Mouse (Mus musculus): ENCODE results near the gene Msi2. TPM values are rescaled to one million over a fixed set of nuclear protein-coding genes. Genes with fewer than 3 reads are reported as not detected.
A peak's percentile ranks its signal among the peaks of the same experiment; 100 is the strongest.

The Msi2 gene
- polyA plus RNA-seq, 1 experiment from 2014 or later = 33.1 TPM

DNA sequence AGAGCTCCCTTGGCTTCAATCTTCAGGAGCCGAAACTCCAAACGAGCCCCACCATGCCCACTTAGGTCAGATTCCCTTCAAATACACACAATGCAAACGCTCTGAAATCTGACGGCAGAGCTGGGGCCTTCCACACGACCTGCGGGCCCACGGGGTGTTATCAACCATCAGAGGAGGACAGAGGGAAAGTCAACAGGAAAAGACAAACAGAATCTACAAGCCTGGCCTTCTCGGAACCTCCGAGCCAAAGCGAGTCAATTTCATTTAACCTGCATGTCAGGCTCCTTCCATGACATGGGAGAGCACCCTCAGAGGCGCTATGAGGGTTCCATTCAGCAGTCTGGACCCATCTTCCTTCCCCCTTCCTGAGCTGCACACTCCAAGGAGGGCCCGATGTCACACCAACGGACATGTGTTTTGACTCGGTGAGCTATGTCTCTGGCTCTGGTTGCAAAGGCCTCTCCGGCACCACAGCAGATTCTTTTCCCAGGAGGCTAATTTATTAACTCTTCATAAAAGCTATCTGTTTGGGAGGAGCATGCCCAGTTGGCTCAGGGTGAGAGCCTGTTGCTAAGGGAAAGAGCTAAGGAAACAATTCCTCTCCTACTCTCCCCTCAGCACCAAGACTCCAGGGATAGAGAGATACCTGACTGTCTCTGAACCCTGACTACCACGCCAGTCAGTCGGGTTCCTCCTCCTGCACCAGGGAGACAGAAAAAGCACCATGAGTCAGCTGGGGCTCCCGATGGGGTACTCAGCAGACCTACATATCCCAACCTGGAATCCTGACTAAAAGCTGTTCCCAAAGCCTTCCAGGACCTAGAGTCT, 42.6 kb downstream of the Msi2 start:
- no peaks in the 10 kb centered on the region for H3K27me3 ChIP-seq (ENCODE audit: control insufficient read depth, insufficient read depth, low read length)
- 82% methylated on average over 18 of the region's 18 CpGs for WGBS
- no peak overlapping the region for H3K4me3 ChIP-seq (replicated peaks; ENCODE audit: low read depth, low read length)
- H3K27ac ChIP-seq (replicated peaks; ENCODE audit: low read depth, low read length) = peak overlapping the region; percentile 33; the same call in 1 of the 2 replicates
- ATAC-seq (ENCODE audit: low FRiP score, low TSS enrichment) = no peak
- no peaks in the 10 kb centered on the region for H3K9me3 ChIP-seq (ENCODE audit: control insufficient read depth, low read length)
- peaks cover 48% of the 10 kb centered on the region for H3K36me3 ChIP-seq (ENCODE audit: control insufficient read depth, insufficient read depth, low read length)
- no peak for DNase-seq
- H3K4me2 ChIP-seq (ENCODE audit: low read length) = no peak overlapping the region
- peaks cover 15% of the 10 kb centered on the region for H3K4me1 ChIP-seq (ENCODE audit: control insufficient read depth, insufficient read depth, low read length)
- no peak overlapping the region for H3K9ac ChIP-seq (replicated peaks; ENCODE audit: low read length)

DNA sequence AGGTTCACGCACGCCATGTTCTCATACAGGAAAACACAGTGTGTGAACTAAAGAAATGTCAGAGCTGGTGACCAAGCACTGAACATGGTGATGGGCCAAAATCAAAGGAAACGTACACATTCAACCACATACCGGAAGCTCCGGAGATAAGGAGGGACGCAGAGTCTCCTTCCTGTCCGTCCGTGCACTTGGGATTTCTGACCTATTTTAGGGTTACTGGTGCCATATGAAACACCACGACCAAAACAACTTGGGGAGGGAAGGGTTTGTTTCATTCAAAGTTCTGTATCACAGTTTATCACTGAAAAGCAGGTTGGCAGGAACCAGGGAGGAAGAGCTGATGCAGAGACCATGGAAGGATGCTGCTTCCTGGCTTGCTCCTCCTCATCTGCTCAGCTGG, 44.2 kb downstream of the Msi2 start:
- Histone ChIP-seq H3K9me3 (ENCODE audit: control insufficient read depth, low read length) (no peaks in the 10 kb centered on the region), H3K9ac (replicated peaks; ENCODE audit: low read length) (no peak overlapping the region), H3K4me3 (replicated peaks; ENCODE audit: low read depth, low read length) (no peak overlapping the region), H3K27ac (replicated peaks; ENCODE audit: low read depth, low read length) (no peak overlapping the region), H3K36me3 (ENCODE audit: control insufficient read depth, insufficient read depth, low read length) (peaks cover 53% of the 10 kb centered on the region), H3K4me1 (ENCODE audit: control insufficient read depth, insufficient read depth, low read length) (peaks cover 13% of the 10 kb centered on the region), H3K4me2 (ENCODE audit: low read length) (no peak overlapping the region), H3K27me3 (ENCODE audit: control insufficient read depth, insufficient read depth, low read length) (no peaks in the 10 kb centered on the region)
- WGBS = 96% methylated on average over 9 of the region's 9 CpGs
- DNase-seq (no peak), ATAC-seq (ENCODE audit: low FRiP score, low TSS enrichment) (no peak)

DNA sequence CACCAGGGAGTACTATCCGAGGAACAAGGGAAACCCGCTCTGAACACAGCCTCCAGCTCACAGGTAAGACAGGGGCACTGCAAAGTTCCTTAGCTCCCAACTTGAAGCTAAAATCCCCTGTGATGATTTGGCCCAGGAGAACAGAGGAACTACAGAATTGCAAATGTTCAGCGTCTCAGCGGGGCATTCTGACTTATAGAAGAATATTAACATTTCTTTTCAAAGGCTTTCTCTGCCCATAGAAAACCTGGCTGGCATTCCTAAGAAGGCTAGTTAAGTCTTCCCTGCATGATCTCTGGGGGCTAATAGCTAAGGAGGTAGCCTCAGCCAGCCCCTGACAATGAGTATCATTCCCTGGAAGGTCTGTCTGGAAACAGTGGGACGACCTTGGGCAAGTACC, 47.4 kb downstream of the Msi2 start:
- Histone ChIP-seq H3K27me3 (ENCODE audit: control insufficient read depth, insufficient read depth, low read length) (no peaks in the 10 kb centered on the region), H3K27ac (replicated peaks; ENCODE audit: low read depth, low read length) (no peak overlapping the region), H3K9ac (replicated peaks; ENCODE audit: low read length) (no peak overlapping the region), H3K36me3 (ENCODE audit: control insufficient read depth, insufficient read depth, low read length) (peaks cover 70% of the 10 kb centered on the region), H3K4me1 (ENCODE audit: control insufficient read depth, insufficient read depth, low read length) (peaks cover 16% of the 10 kb centered on the region; the same call in 1 of the 2 replicates), H3K4me3 (replicated peaks; ENCODE audit: low read depth, low read length) (no peak overlapping the region), H3K4me2 (ENCODE audit: low read length) (no peak overlapping the region), H3K9me3 (ENCODE audit: control insufficient read depth, low read length) (no peaks in the 10 kb centered on the region)
- ATAC-seq (ENCODE audit: low FRiP score, low TSS enrichment) (no peak), DNase-seq (peak; percentile 34)
- WGBS = 56% methylated on average over 5 of the region's 5 CpGs

DNA sequence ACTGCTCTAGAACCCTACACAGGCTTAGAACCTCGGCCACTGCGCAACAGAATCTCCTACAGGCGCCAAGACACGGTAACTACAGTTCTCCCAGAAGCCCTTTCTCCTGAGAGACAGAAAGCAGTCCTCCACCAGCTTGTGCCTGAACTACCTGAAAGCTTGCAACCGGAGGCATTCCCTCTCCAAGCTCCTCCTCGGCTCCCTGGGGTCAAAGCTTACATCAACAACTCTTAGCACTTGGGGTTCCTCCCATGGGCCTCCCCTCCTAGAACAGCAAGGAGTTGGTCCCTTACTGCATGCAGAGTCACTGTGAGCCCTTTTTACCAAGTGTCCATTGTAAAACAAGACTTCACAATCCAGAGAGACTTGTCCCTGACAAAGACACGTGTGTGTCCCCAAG, 49.2 kb downstream of the Msi2 start:
- H3K27me3 ChIP-seq (ENCODE audit: control insufficient read depth, insufficient read depth, low read length) = no peaks in the 10 kb centered on the region
- no peak overlapping the region for H3K4me2 ChIP-seq (ENCODE audit: low read length)
- DNase-seq (no peak), ATAC-seq (ENCODE audit: low FRiP score, low TSS enrichment) (no peak)
- peaks cover 53% of the 10 kb centered on the region for H3K36me3 ChIP-seq (ENCODE audit: control insufficient read depth, insufficient read depth, low read length)
- 92% methylated on average over 7 of the region's 7 CpGs for WGBS
- H3K4me1 ChIP-seq (ENCODE audit: control insufficient read depth, insufficient read depth, low read length) = peaks cover 33% of the 10 kb centered on the region
- H3K9me3 ChIP-seq (ENCODE audit: control insufficient read depth, low read length) = no peaks in the 10 kb centered on the region
- H3K9ac ChIP-seq (replicated peaks; ENCODE audit: low read length) = no peak overlapping the region
- H3K4me3 ChIP-seq (replicated peaks; ENCODE audit: low read depth, low read length) = no peak overlapping the region
- H3K27ac ChIP-seq (replicated peaks; ENCODE audit: low read depth, low read length) = no peak overlapping the region

DNA sequence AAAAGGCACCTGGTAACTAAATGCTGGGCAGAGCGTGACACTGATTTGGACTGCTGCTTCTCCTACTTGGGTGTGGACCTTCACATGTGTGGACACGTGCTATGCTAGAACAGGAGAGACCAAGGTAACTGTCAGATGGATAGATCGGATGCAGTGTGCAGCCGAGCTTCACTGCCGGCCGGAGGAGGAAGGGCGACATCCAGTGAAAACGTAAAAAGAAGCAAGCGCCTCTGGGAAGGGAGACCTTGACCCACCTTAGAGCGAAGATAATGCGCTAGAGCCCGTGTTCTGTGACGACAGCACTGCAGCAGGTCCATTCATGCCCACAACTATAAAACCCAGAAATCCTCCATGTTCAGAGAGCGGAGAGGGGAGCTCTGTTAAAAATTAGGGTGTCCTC, 50.0 kb downstream of the Msi2 start:
- Histone ChIP-seq H3K4me3 (replicated peaks; ENCODE audit: low read depth, low read length) (no peak overlapping the region), H3K36me3 (ENCODE audit: control insufficient read depth, insufficient read depth, low read length) (peaks cover 59% of the 10 kb centered on the region), H3K9ac (replicated peaks; ENCODE audit: low read length) (no peak overlapping the region), H3K4me2 (ENCODE audit: low read length) (no peak overlapping the region), H3K27me3 (ENCODE audit: control insufficient read depth, insufficient read depth, low read length) (no peaks in the 10 kb centered on the region), H3K9me3 (ENCODE audit: control insufficient read depth, low read length) (no peaks in the 10 kb centered on the region), H3K27ac (replicated peaks; ENCODE audit: low read depth, low read length) (no peak overlapping the region; the same call in 1 of the 2 replicates), H3K4me1 (ENCODE audit: control insufficient read depth, insufficient read depth, low read length) (peaks cover 38% of the 10 kb centered on the region)
- ATAC-seq (ENCODE audit: low FRiP score, low TSS enrichment) = no peak
- WGBS = 95% methylated on average over 14 of the region's 14 CpGs
- DNase-seq = no peak

DNA sequence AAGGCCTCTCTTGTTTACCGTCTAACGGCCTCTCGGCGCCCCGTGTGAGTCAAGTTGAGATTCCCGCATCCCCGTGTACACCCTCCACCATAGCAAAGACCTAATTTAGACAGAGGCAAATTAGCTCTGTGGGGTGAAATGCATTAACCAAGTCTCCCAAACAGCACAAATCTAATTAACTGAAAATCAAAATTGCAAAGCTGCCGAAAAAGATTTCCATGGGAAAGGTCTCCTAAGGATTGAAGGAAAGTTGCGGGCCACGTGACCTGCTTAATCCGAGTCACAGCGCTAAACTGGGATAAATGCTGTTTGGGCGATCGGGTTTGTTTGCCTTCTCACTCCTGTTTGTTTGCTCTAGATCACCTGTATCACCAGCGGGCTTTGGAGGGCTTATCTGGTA, 52.5 kb downstream of the Msi2 start:
- ATAC-seq (ENCODE audit: low FRiP score, low TSS enrichment) (no peak), DNase-seq (peak; percentile 51)
- Histone ChIP-seq H3K36me3 (ENCODE audit: control insufficient read depth, insufficient read depth, low read length) (peaks cover 43% of the 10 kb centered on the region), H3K4me1 (ENCODE audit: control insufficient read depth, insufficient read depth, low read length) (peaks cover 38% of the 10 kb centered on the region), H3K27ac (replicated peaks; ENCODE audit: low read depth, low read length) (peak overlapping the region; percentile 63), H3K4me3 (replicated peaks; ENCODE audit: low read depth, low read length) (no peak overlapping the region), H3K9ac (replicated peaks; ENCODE audit: low read length) (no peak overlapping the region), H3K4me2 (ENCODE audit: low read length) (no peak overlapping the region), H3K27me3 (ENCODE audit: control insufficient read depth, insufficient read depth, low read length) (no peaks in the 10 kb centered on the region), H3K9me3 (ENCODE audit: control insufficient read depth, low read length) (no peaks in the 10 kb centered on the region)
- WGBS = 59% methylated on average over 15 of the region's 15 CpGs

DNA sequence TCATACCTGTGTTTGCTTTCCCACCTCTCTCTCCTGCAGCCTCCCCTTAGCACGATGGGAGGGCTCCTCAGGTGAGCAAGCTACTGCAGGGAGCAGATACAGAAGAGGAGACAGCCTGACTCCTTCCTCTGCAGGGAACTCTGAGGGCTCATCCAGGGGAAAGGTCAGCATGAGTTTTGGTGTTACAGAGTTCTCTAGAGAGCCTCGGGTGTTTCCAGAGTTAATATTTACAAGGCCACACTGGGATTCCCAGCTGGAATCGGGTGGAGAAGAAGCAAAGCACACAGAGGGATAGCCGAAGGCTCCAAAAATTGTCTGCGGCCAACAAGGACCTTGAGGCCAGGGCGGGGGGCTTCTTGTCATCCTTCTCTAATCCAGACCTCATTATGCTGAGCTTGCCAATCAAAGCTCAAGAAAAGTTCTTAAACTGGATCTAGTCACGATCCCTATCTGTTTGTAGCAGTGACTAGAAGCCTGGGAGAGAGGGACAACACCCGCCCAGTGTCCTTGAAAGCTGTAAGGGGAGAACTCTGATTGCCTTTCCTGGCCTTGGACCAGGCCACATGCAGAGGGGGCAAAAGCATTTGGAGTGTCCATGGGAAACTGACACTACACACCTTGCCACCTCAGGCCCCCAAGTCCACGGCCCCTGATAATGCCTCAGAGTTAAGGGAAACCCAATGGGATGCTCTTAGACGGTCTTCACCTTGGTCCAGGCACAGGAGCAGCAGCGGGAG, 56.7 kb downstream of the Msi2 start:
- Histone ChIP-seq H3K36me3 (ENCODE audit: control insufficient read depth, insufficient read depth, low read length) (peaks cover 20% of the 10 kb centered on the region; the same call in 1 of the 2 replicates), H3K4me2 (ENCODE audit: low read length) (no peak overlapping the region), H3K27ac (replicated peaks; ENCODE audit: low read depth, low read length) (peak overlapping the region; percentile 64), H3K4me1 (ENCODE audit: control insufficient read depth, insufficient read depth, low read length) (peaks cover 36% of the 10 kb centered on the region), H3K4me3 (replicated peaks; ENCODE audit: low read depth, low read length) (no peak overlapping the region), H3K27me3 (ENCODE audit: control insufficient read depth, insufficient read depth, low read length) (no peaks in the 10 kb centered on the region), H3K9me3 (ENCODE audit: control insufficient read depth, low read length) (no peaks in the 10 kb centered on the region), H3K9ac (replicated peaks; ENCODE audit: low read length) (no peak overlapping the region)
- DNase-seq (no peak), ATAC-seq (ENCODE audit: low FRiP score, low TSS enrichment) (no peak)
- 89% methylated on average over 11 of the region's 11 CpGs for WGBS

DNA sequence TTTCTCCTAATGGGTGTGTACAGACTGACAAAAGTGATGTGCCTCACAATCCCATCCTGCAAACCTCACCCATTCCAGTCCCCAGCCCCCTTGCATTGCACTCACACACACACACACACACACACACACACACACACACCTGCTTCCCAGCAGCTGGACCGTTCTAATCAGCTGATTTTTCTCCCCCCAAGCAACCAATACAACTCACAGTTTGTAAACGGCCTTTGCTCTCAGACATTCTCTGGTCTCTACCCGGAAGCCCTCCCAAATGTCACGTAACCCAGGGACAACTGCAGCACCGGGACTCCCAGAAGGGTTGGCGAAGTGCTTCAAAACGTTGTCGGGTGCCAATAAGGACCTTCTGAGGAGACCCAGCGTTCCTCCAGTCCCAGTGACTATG, 57.9 kb downstream of the Msi2 start:
- Histone ChIP-seq H3K27me3 (ENCODE audit: control insufficient read depth, insufficient read depth, low read length) (no peaks in the 10 kb centered on the region), H3K4me2 (ENCODE audit: low read length) (no peak overlapping the region), H3K36me3 (ENCODE audit: control insufficient read depth, insufficient read depth, low read length) (peaks cover 18% of the 10 kb centered on the region; the same call in 1 of the 2 replicates), H3K9ac (replicated peaks; ENCODE audit: low read length) (no peak overlapping the region), H3K9me3 (ENCODE audit: control insufficient read depth, low read length) (no peaks in the 10 kb centered on the region), H3K4me3 (replicated peaks; ENCODE audit: low read depth, low read length) (no peak overlapping the region), H3K4me1 (ENCODE audit: control insufficient read depth, insufficient read depth, low read length) (peaks cover 25% of the 10 kb centered on the region), H3K27ac (replicated peaks; ENCODE audit: low read depth, low read length) (no peak overlapping the region)
- DNase-seq (no peak), ATAC-seq (ENCODE audit: low FRiP score, low TSS enrichment) (no peak)
- 91% methylated on average over 9 of the region's 9 CpGs for WGBS
